Mouse (Mus musculus) T-cell, adult 2 months (primary cell): Measurements from ENCODE around the gene Kdm2b.
A peak's percentile ranks its signal among the peaks of the same experiment; 100 is the strongest.

Source experiments
- DNase-seq: peaks from one replicate; pipeline ENCODE4 v3.0.0; 2022; ENCODE audit warnings: low spot score

The Kdm2b gene

DNA sequence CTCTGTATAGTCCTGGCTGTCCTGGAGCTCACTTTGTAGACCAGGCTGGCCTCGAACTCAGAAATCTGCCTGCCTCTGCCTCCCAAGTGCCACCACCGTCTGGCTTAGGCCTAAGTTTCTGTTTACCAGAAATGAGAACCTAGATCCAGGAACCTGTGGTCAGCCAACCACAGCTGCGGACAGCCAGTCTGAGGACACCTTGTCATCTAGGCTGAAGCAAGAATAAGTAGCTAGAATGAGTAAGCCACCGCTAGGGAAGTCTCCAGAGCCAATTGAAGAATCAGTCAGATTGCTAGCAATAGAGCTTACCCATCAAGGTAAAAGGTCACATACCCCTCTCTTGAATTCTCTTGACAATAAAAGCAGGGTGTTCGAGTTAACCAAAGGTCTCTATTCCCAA, 145.8 kb downstream of the Kdm2b start:
- no peak for DNase-seq

DNA sequence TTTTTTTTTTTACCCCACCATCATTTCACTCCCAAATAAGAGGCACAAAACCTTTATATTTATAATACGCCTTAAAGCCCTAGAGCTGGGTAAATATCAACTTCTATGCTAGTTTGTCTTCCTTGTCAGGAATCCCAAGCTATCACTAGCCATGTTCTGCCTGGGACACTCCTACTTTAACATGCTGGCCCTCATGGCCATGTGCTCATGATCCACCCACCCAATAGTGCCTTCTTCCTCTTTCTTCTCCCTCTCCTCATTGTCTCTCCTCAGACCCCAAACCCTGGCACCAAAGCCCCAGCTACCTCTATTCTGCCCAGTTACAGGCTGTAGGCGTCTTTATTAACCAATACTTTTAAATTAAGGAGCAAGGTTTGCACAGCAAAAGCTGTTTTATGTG, 148.5 kb downstream of the Kdm2b start:
- no peak for DNase-seq

DNA sequence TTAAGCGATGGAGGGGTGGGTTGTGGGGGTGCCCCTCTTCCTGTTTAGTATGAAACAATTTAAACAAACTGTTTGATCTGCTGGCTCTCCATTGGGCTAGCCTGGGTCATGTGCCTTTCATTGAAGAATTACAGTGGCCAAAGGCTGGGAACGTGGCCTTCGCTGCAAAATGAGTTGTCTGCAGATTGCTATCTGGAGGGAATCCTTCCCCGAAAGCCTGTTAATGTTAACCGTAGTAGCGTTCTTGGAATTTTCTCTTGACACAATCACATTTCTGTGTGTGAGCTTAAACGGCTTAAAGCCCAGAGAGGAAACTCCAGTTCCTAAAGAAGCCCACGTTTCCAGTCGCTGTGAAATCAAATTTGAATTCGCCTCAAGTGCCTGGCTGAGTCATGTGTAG, 156.6 kb downstream of the Kdm2b start:
- DNase-seq: peak; percentile 24

DNA sequence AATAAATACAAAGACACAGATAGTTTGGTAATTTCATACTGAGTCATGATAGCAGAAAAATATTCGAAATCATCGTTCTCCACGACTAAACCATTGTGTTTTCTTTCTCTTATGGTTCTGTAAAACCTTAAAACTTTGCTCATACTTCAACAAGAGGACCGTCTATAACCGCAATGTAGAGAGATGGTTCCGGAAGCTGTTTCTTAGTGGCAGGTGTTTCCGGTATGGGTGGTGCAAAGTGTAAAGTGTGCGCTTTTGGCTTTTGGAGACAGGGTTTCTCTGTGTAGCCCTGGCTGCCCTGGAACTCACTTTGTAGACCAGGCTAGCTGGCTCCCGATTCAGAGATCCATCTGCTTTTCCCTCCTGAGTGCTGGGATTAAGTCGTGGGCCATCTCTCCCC, 157.1 kb downstream of the Kdm2b start:
- peak; percentile 56 for DNase-seq

DNA sequence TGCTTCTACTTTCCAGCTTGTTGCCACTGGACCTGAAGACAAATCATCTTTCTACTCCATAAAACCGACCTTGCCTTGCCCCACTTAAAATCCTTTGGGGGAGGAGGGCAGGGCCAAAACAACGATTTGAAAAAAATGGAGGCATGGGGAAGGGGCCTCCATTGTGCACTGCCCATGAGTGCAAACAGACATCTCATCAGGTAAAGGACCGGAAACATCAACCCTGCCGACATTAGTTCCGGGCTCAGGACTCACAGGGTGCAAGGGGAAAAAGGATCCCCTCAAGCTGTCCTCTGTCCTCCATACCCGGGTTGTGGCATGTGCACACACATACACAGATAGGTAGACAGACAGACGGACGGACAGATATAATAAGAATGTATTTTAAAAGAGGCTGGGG, 164.5 kb downstream of the Kdm2b start:
- no peak for DNase-seq

DNA sequence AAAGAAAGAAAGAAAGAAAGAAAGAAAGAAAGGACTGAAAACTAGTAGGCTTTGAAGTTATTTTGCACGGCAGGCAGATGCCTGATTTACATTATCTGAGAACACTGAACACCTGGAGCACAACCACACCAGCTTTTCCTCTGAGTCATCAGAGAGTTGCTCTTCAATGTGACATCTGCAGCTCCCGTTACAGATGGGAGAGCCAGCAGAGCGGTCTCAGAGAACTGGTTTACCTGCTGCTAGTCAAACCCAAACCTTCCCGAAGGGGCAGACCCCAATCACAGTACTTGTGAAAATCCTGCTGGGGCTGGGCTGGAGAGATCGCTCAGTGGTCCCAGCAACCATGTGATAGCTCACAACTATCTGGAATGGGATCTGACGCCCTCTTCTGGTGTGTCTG, 165.2 kb downstream of the Kdm2b start:
- DNase-seq: no peak

GRCm38 (mm10) chr5:122823976-122824375, 165.6 kb downstream of the Kdm2b start:
- DNase-seq: no peak

DNA sequence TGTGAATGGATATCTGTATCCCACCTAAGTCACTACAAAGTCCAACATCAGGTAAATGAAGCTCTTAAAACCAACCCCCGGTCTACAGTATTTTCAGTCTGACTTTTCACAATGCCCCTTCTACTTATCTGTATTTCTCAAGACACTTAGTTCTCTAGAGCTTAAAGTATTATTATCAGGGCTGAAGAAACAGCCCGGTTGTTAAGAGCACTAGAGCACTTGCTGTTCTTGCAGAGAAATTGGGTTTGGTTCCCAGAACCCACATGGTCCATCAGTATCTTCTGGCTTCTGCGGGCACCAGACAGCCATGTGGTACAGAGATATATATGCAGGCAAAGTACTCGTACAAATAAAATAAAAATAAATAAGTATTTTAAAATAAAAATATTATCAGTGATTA, 167.2 kb downstream of the Kdm2b start:
- no peak for DNase-seq

DNA sequence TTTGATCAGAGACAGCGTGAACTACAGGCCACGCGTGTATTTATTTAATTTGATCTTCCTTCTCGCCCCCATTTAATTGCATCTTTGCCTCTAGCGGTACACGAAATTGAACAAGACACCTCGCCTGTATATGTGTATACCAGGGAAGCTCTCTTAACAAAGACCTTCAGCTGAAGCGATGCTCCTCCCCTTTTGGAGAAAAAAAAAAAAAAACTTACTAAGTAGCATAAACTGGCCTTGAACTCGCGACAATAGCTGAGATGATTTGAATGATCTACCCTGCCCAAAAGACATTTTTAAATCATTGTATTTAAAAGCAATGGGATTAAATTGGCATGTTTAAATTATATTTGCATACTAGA, 168.1 kb downstream of the Kdm2b start:
- DNase-seq: no peak

- DNase-seq: peak; percentile 95
Measured at GRCm38 (mm10) chr5:122820777-122821523, 168.7 kb downstream of the Kdm2b start, which contains the start of gene Anapc5. Gene Anapc5, minus strand, starts transcription at chr5:122821339.
